Mouse (Mus musculus): ENCODE measurements around the gene Fam168b. TPM values are rescaled to one million over a fixed set of nuclear protein-coding genes. Genes with fewer than 3 reads are reported as not detected.

Gene Fam168b
- polyA plus RNA-seq, 1 experiment from 2014 or later, result 169 TPM

DNA sequence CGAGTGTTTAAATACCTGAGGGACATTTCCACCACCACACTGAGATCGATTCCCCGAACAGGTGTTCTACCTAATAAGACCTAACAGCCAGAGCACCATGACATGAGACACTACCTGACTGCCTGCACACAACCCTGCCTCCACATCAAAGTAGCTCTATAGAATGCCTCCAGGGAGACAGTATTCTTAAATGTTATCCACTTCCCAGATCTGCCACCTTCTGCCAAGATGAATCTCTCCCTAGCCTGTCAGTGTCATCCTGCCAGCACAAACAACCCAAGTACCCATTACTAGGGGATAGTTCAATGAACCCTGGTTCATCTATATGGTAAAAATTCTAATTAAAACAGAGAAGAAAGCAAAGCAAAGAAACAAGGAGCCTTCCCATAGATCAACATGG is 4.2 kb upstream of the Fam168b start:
- no peak overlapping the region for H3K27ac ChIP-seq (replicated peaks)
- 81% methylated on average over 3 of the region's 3 CpGs for WGBS
- ATAC-seq (replicated peaks), result no peak
- H3K27me3 ChIP-seq, result no peaks in the 10 kb centered on the region
- no peaks in the 10 kb centered on the region for H3K36me3 ChIP-seq
- no peaks in the 10 kb centered on the region for H3K9me3 ChIP-seq
- H3K4me3 ChIP-seq, result no peak overlapping the region
- no peak overlapping the region for H3K9ac ChIP-seq (replicated peaks)
- peaks cover 29% of the 10 kb centered on the region for H3K4me1 ChIP-seq
- no peak overlapping the region for H3K4me2 ChIP-seq (replicated peaks)

DNA sequence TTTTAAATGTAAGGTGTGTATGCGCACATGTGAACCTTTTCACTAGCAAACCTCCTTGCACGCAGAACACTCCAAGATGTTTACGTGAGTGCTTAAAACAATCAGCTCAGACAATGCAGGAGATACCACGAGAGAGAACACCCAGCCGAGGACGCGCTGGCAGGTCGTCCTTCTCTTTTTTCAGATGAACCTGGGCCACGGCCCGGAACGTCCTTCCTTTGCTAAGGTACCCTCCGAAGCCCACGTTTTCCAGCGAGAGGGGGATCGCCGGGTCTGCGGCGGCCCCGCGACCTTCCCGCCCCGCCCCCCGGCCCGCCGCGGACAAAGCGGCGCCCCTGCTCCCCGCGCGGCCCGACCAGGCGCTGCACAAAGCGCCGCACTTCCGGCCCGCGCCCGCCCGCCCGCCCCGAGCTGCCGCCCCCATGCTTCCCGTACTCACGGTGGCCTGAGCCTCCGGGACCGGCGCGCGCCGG is 440 bp downstream of the Fam168b start:
- Histone ChIP-seq H3K9ac (replicated peaks) (peak overlapping the region; percentile 88), H3K4me3 (peak overlapping the region; percentile 75), H3K27ac (replicated peaks) (peak overlapping the region; percentile 98), H3K27me3 (no peaks in the 10 kb centered on the region), H3K4me1 (peaks cover 42% of the 10 kb centered on the region), H3K9me3 (no peaks in the 10 kb centered on the region), H3K36me3 (no peaks in the 10 kb centered on the region), H3K4me2 (replicated peaks) (peak overlapping the region; percentile 89)
- WGBS, result under 1% methylated on average over 44 of the region's 51 CpGs
- peak; percentile 91 for ATAC-seq (replicated peaks)

DNA sequence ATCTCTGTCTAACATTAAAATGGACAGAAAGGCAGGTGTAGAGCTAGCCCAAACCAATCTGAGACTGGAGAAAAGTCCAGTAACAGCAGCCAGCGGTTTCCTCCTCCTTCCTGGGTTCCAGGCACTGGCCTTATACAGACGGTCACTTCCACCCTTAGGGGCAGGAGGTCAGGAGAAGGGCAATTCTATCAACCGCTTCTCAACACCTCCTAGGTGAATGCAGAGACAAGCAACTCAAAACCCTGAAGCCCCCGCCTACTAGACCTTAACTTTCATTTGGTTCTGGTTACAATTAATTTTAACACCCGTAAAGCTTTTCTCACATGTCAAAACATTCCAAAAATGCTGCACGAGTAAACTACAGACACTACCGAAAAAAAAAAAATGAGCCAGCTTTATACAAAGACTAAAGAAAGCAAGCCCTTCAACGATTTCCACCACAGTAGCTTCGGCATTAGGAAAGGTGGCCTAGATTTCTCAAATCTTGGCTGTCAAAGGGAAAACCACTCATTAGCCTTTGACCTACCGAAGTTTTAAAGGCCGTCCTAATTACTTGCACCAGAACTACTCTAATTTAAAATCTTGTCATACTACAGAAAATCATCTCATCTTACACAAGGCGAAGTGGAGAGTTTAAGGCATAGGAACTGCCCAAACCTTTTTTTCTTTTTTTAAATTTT is 1.0 kb downstream of the Fam168b start:
- Histone ChIP-seq H3K9me3 (no peaks in the 10 kb centered on the region), H3K4me1 (peaks cover 47% of the 10 kb centered on the region), H3K4me2 (replicated peaks) (peak overlapping the region; percentile 89), H3K27ac (replicated peaks) (peak overlapping the region; percentile 98), H3K27me3 (no peaks in the 10 kb centered on the region), H3K36me3 (no peaks in the 10 kb centered on the region), H3K9ac (replicated peaks) (peak overlapping the region; percentile 88), H3K4me3 (peak overlapping the region; percentile 75)
- WGBS, result under 1% methylated on average over 12 of the region's 12 CpGs
- no peak for ATAC-seq (replicated peaks)

DNA sequence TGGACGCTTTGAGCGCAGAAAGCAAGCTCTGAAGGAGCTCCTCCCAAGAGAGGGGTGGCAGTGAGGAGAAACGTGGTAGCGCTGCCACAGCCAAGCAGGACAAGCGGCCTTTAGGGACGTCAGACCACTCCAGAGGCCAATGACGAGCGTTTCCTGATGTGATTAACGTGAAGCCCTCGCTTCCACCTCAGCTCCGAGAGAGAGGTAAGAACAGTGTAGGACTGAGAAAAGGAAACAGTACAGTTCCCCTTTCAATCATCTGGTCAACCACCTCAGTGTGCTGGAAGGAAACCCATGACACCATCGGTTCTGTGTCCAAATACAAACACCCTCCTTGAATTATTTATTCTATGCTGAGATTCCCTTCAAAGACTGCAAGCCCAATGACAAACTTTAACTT is 3.6 kb downstream of the Fam168b start:
- H3K4me3 ChIP-seq, result no peak overlapping the region
- 69% methylated on average over 12 of the region's 12 CpGs for WGBS
- peaks cover 56% of the 10 kb centered on the region for H3K4me1 ChIP-seq
- H3K9me3 ChIP-seq, result no peaks in the 10 kb centered on the region
- H3K4me2 ChIP-seq (replicated peaks), result no peak overlapping the region
- H3K27me3 ChIP-seq, result no peaks in the 10 kb centered on the region
- no peak for ATAC-seq (replicated peaks)
- H3K36me3 ChIP-seq, result peaks cover 20% of the 10 kb centered on the region
- H3K9ac ChIP-seq (replicated peaks), result no peak overlapping the region
- no peak overlapping the region for H3K27ac ChIP-seq (replicated peaks)

DNA sequence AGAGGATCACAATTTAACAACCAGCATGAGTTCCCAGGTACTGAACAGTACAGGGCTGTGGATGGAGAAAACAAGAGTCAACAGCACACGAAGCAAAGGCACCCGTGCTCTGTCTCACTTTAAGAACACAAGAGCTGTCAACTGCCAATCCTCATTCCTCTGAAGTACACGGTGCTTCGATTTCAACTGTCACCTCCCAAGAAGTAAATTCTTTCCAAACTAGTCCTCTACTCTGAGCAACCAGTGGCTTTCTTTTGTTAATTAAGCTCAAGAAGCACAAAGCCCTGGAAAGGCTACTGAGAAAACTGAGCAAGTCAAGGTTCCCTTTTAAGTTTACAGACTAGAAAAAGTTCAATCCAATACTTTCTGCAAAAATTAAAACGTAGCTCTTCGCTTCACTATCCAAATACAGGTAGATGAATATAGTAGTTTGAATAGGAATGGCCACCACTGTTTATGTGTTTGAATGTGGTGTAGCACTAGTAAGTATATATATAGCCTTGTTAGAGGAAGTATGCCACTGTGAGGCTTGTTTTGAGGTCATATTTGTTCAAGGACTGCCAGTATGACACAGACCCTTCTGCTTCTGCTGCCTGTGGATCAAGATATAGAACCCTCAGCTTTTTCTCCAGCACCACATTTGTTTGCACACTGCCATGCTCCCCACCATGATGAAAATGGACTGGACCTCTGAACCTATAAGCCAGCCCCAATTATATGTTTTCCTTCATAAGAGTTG is 4.7 kb downstream of the Fam168b start:
- Histone ChIP-seq H3K27me3 (no peaks in the 10 kb centered on the region), H3K9me3 (no peaks in the 10 kb centered on the region), H3K9ac (replicated peaks) (no peak overlapping the region), H3K27ac (replicated peaks) (no peak overlapping the region), H3K4me1 (peaks cover 54% of the 10 kb centered on the region), H3K4me3 (no peak overlapping the region), H3K36me3 (peaks cover 29% of the 10 kb centered on the region), H3K4me2 (replicated peaks) (no peak overlapping the region)
- no peak for ATAC-seq (replicated peaks)
- WGBS, result 49% methylated on average over 6 of the region's 6 CpGs

DNA sequence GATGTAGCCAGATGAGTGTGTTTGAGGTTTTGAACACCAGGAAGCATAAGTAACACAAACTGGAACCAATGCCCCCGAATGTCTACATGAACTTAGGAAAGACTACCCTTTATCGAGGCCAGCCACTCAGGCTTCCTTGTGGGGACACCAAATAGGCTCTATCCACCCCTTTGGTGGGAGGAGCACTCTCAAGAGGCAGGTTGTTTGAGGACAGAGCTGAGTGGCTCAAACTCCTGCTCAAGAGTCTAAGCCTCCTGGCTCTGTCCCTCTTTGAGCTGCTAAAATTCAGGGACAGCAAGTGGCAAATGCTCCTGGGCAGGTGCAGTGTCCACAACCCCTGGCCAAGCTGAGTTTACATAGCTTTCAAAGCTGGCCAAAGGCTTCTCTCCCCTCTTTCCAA is 8.0 kb downstream of the Fam168b start:
- no peak overlapping the region for H3K27ac ChIP-seq (replicated peaks)
- no peaks in the 10 kb centered on the region for H3K27me3 ChIP-seq
- WGBS, result 87% methylated on average over 2 of the region's 2 CpGs
- H3K36me3 ChIP-seq, result peaks cover 32% of the 10 kb centered on the region
- H3K4me2 ChIP-seq (replicated peaks), result no peak overlapping the region
- no peak for ATAC-seq (replicated peaks)
- H3K9me3 ChIP-seq, result no peaks in the 10 kb centered on the region
- no peak overlapping the region for H3K9ac ChIP-seq (replicated peaks)
- peaks cover 46% of the 10 kb centered on the region for H3K4me1 ChIP-seq
- no peak overlapping the region for H3K4me3 ChIP-seq

DNA sequence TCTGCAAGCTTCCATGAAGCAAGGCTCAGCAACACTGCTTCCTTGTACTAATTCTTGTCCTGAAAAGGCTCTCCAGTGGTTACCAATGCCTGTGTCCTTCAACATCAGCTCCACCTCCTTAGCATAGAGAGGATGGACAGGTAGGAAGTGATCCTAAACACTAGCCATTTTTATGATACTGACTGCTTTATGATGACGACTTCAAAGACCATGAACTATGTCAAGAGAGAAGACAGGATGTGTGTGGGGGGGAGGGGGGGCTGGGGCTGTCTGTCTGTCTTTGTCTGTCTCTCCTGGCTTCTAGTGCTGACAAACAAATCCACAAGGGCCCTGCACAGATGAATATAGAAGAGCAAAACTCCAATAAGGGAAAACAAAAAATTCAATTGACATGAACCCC is 11.5 kb downstream of the Fam168b start:
- Histone ChIP-seq H3K27me3 (no peaks in the 10 kb centered on the region), H3K4me2 (replicated peaks) (no peak overlapping the region), H3K9ac (replicated peaks) (no peak overlapping the region), H3K4me3 (no peak overlapping the region), H3K27ac (replicated peaks) (no peak overlapping the region), H3K36me3 (peaks cover 44% of the 10 kb centered on the region), H3K4me1 (peaks cover 26% of the 10 kb centered on the region), H3K9me3 (no peaks in the 10 kb centered on the region)
- no peak for ATAC-seq (replicated peaks)
- WGBS, result 81% methylated on average over 1 of the region's 1 CpGs

DNA sequence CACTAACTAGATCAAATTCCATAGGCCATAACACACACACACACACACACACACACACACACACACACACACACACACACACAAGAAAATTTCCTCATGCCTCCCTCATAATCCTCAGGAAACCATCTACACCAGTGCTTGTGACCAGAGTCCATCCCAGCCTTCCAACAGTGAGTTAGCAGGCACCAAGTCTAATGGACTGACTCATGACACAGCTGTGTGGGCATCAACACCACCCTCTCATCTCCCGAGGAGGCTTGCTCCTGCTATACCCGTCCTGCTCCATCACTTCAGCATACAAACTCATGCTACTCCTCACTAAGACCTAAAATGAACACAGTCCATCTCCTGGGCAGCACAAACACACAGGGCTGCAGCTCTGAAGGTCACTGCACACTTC is 11.9 kb downstream of the Fam168b start:
- H3K4me1 ChIP-seq, result peaks cover 25% of the 10 kb centered on the region
- no peak overlapping the region for H3K9ac ChIP-seq (replicated peaks)
- no peak overlapping the region for H3K4me3 ChIP-seq
- H3K36me3 ChIP-seq, result peaks cover 41% of the 10 kb centered on the region
- ATAC-seq (replicated peaks), result no peak
- no peaks in the 10 kb centered on the region for H3K9me3 ChIP-seq
- H3K4me2 ChIP-seq (replicated peaks), result no peak overlapping the region
- 78% methylated on average over 2 of the region's 2 CpGs for WGBS
- H3K27me3 ChIP-seq, result no peaks in the 10 kb centered on the region
- H3K27ac ChIP-seq (replicated peaks), result no peak overlapping the region

DNA sequence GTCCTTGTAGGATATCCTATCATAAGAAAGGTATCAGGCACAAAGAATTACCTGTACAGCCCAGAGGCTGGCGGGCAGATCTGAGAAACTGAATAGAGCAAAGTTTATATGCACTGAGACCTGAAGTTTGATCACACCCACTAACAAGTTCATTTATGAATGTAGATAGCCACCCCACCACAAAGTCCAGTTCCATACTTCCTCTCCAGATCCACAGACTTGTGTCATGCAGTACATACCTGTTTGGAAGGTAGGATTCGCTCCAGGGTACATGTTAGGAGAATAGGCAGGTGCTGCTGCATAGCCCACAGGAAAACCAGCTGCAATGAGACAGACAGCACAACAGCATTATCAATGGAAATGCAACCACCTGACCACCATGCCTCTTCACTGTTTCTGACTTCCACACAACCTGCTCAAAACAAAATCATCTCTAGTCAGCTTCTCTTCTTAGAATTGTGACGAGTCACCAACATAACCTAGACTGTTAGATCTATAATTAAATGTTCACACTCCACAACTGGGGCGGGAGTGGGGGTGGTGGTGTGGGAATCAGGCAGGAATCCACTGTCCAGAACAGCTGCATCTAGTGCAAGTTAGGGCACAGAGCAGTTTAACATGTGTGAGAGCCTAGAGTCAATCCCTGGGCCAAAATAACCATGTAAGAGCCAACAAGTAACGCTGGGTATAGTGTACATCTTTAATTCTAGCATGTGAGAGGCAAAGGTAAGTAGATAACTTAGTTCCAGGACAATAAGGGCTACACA is 14.2 kb downstream of the Fam168b start:
- no peak overlapping the region for H3K4me3 ChIP-seq
- no peaks in the 10 kb centered on the region for H3K27me3 ChIP-seq
- no peak for ATAC-seq (replicated peaks)
- WGBS, result 87% methylated on average over 5 of the region's 5 CpGs
- H3K9me3 ChIP-seq, result no peaks in the 10 kb centered on the region
- H3K36me3 ChIP-seq, result peaks cover 21% of the 10 kb centered on the region
- H3K4me2 ChIP-seq (replicated peaks), result no peak overlapping the region
- H3K27ac ChIP-seq (replicated peaks), result no peak overlapping the region
- no peak overlapping the region for H3K9ac ChIP-seq (replicated peaks)
- H3K4me1 ChIP-seq, result peaks cover 26% of the 10 kb centered on the region

DNA sequence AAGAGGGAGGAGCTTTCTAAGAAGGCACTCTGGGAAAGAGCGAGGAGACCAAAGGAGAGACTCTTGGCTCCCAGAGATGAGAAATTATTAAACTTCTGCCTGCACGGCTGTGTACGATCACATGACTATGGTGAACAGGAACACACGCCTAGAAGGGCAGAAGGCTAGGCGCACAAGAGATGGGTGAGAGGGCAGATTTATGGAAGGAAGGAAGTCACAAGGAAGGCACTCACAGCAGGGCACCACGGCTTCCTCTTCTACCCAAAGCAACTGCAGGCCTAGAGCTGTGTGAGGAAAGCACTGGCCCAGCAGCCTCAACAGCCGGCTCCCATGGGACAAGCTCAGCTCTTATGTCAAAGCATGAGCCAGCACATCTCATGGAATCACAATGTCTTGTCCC is 15.0 kb downstream of the Fam168b start:
- no peak overlapping the region for H3K27ac ChIP-seq (replicated peaks)
- peaks cover 20% of the 10 kb centered on the region for H3K4me1 ChIP-seq
- H3K9ac ChIP-seq (replicated peaks), result no peak overlapping the region
- peaks cover 17% of the 10 kb centered on the region for H3K36me3 ChIP-seq
- no peaks in the 10 kb centered on the region for H3K27me3 ChIP-seq
- H3K9me3 ChIP-seq, result no peaks in the 10 kb centered on the region
- no peak for ATAC-seq (replicated peaks)
- no peak overlapping the region for H3K4me2 ChIP-seq (replicated peaks)
- H3K4me3 ChIP-seq, result no peak overlapping the region
- 88% methylated on average over 7 of the region's 7 CpGs for WGBS

DNA sequence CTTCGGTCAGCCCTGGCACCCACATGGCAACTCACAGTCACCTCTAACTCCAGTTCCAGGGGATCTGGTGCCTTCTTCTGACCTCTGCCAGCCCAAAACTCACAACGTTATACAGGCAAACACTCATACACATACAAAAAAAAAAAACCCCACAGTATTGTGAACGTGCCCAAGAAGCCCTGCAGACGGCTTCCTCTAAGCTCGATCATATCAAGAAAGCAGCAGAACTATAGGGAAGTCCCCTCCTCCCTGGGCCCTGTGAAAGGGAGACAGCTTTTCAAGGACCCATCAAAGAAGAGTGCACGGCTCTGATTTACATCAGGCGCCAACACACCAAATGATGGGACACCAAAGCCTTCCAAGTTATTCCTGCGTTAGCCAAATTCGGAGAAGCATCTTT is 17.0 kb downstream of the Fam168b start:
- H3K36me3 ChIP-seq, result peaks cover 26% of the 10 kb centered on the region
- no peak overlapping the region for H3K9ac ChIP-seq (replicated peaks)
- no peak for ATAC-seq (replicated peaks)
- peaks cover 18% of the 10 kb centered on the region for H3K4me1 ChIP-seq
- no peak overlapping the region for H3K27ac ChIP-seq (replicated peaks)
- H3K4me3 ChIP-seq, result no peak overlapping the region
- WGBS, result 79% methylated on average over 9 of the region's 9 CpGs
- H3K27me3 ChIP-seq, result no peaks in the 10 kb centered on the region
- no peaks in the 10 kb centered on the region for H3K9me3 ChIP-seq
- no peak overlapping the region for H3K4me2 ChIP-seq (replicated peaks)

DNA sequence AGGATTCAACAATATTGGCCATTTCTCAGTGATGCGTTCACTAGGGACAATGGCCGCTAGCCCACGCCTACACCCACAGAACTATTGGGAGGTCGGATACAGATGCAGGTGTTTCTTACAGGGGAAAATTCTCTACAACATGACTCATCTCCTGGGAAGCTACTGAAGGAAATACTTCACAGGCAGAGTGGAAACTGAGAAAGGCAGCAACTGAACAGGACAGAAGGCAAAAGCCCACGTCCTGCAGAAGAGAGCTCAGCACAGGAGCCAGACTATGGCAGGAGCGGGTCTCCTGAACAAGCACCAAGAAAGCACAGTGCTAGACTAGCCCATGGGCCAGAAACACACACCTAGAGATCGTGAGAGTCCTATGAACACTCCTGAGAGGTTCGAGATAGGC is 18.7 kb downstream of the Fam168b start:
- peaks cover 10% of the 10 kb centered on the region; the same call in 1 of the 2 replicates for H3K4me1 ChIP-seq
- WGBS, result 88% methylated on average over 8 of the region's 8 CpGs
- H3K27me3 ChIP-seq, result no peaks in the 10 kb centered on the region
- H3K36me3 ChIP-seq, result peaks cover 33% of the 10 kb centered on the region
- no peak overlapping the region for H3K27ac ChIP-seq (replicated peaks)
- no peak overlapping the region for H3K9ac ChIP-seq (replicated peaks)
- H3K4me3 ChIP-seq, result no peak overlapping the region
- no peak for ATAC-seq (replicated peaks)
- H3K9me3 ChIP-seq, result no peaks in the 10 kb centered on the region
- H3K4me2 ChIP-seq (replicated peaks), result no peak overlapping the region
